Mouse (Mus musculus): ENCODE data around the gene Trappc2.

Trappc2 gene

GRCm38 (mm10) chrX:166440036-166440615 is at the start of gene Trappc2:
Gene Trappc2 (plus strand): TSS chrX:166440574.
- no peak for DNase-seq

GRCm38 (mm10) chrX:166393753-166394152 is 46.6 kb upstream of the Trappc2 start:
- DNase-seq = peak; percentile 5

- no peak for DNase-seq
Measured at GRCm38 (mm10) chrX:166407865-166408264, 32.5 kb upstream of the Trappc2 start.

DNA sequence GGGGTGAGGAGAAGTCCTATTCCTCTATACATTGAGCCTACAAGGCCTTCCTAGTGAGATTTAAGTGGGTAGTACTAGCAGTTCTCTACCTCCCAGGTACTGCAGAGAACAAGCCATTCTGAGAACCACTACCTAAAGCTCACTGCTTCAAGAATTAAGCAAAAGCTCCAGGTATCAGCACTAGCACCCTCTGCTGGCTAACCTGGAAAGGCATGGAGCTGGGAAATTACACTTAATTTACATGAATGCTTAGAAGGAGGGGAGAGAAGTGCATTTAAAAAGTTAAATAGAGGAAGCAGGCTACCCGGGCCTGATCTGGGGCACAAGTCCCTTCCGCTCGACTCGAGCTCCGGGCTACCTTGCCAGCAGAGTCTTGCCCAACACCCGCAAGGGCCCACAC is 24.2 kb upstream of the Trappc2 start:
- peak; percentile 20 for DNase-seq

DNA sequence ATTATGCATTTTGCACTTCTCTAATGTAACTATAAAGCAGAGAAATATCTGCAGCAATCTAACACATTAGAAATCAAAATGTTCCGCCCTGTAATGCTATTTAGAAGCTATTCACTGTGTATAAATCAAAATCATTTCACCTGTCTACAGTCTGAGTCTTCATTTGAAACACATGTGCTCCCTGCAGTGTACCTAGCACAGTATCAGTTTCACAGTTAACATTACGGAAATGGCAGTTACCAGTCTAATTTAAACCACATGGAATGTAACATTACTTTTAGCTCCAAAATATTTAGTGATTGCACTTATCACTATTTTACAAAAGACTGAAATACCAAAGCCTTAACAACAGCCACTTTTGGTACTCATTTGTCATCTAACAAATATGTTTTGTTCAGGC is 5.6 kb upstream of the Trappc2 start:
- DNase-seq = no peak

DNA sequence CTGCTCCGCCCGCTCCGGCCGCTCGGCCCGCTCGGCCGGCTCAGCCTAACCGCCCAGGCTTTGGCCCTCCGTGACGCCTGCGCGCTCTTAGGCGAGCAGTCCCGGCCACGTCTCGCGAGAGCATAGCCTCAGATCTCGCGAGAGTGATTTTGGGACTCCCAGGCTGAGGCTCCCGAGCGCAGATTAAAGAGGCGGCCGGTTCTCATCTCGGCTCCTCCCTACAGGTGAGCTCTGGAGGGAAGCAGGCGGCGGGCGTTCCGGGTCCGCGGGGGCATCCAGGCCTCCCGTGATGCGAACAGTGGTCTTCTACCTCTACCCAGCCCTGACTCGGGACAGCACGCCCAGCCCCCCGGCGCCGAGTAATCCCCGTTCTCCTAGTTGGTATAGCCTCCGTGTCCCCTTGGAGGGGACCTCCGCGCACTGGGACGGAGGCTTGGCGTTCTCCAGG is 266 bp downstream of the Trappc2 start, which contains the start of gene Ofd1:
Gene Ofd1, minus strand, starts transcription at position 89 of the 448 bp plus-strand sequence.
- peak; percentile 91 for DNase-seq

- DNase-seq = no peak
Measured at GRCm38 (mm10) chrX:166444552-166444951, 4.2 kb downstream of the Trappc2 start.

- no peak for DNase-seq
Measured at GRCm38 (mm10) chrX:166453532-166453931, 13.2 kb downstream of the Trappc2 start.

DNA sequence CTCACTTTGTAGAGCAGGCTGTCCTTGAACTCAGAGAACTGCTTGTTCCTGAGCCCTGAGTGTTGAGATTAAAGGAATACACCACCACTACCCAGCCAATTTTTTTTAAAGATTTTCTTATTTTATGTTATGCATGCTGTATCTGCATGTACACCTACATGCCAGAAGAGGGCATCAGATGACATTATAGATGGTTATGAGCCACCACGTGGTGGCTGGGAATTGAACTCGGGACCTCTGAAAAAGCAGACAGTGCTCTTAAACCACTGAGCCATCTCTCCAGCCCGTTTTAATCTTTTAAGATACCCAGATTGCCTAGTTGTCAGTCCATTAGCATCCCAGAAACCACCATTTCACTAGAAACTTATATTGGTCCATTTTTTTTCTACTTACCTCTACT is 14.0 kb downstream of the Trappc2 start:
- DNase-seq = no peak

DNA sequence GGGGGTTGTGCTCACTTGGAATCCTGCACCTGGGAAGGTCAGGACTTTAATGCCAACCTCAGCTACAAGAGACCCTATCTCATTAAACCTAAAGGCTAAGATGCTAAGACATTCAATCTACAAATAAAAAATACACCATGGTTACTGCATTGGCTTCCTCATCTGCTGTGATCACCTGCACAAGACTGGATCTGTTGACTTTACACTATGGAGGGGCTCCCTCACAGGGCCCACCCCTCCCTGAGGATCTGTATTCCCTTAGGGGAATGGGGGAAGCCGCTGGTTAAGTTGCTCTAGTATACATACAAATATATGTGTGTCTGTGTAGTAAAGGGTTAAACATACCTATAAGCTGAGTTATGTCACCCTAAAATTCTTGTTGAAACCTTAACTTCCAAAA is 15.2 kb downstream of the Trappc2 start:
- DNase-seq = no peak

GRCm38 (mm10) chrX:166468321-166468720 is 27.9 kb downstream of the Trappc2 start:
- DNase-seq = no peak

DNA sequence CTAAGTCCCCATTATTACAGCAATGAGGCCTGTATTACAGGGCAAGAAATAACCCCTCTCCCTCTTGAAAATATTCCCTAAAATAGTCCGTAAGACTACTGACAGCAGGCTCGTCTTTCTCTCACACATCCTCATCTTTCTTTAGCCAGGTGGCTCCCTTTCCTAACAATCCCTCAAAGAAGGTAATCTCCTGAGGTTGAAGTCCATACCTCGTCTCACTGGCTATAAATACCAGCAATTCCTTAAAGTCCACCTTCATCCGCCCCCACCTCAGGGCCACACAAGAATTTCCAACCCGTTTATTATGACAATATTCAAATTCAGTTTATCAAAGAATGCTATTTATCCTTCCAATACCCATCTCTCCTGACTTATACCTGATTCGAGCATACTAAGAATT is 32.2 kb downstream of the Trappc2 start:
- DNase-seq = no peak

DNA sequence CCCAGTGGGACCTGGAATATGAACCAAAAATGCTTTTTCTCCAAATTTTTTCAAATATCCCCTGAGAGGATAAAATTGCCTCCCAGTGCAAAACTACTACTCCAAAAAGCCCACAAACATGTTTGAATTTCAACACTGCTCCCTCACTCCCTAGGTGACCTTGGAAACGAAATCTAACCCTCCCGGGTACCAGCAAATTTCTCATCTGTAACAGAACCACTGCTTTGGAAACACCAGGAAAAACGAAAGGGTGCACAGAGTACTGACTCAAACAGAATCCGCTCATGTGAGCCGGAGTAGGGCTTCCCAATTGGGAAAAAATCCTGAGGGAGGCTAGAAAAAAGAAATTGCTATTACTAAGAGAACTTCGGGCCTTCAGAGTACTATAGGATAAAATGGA is 37.0 kb downstream of the Trappc2 start:
- DNase-seq = peak; percentile 22

GRCm38 (mm10) chrX:166478631-166479364 is 38.4 kb downstream of the Trappc2 start:
- peak; percentile 48 for DNase-seq

GRCm38 (mm10) chrX:166479365-166479983 is 39.1 kb downstream of the Trappc2 start, which contains the start of gene Rab9:
Gene Rab9 (minus strand): TSS chrX:166479867.
- DNase-seq = peak; percentile 95

GRCm38 (mm10) chrX:166495052-166495451 is 54.7 kb downstream of the Trappc2 start:
- DNase-seq = no peak

- DNase-seq = no peak
Measured at GRCm38 (mm10) chrX:166497771-166498170, 57.4 kb downstream of the Trappc2 start.

DNA sequence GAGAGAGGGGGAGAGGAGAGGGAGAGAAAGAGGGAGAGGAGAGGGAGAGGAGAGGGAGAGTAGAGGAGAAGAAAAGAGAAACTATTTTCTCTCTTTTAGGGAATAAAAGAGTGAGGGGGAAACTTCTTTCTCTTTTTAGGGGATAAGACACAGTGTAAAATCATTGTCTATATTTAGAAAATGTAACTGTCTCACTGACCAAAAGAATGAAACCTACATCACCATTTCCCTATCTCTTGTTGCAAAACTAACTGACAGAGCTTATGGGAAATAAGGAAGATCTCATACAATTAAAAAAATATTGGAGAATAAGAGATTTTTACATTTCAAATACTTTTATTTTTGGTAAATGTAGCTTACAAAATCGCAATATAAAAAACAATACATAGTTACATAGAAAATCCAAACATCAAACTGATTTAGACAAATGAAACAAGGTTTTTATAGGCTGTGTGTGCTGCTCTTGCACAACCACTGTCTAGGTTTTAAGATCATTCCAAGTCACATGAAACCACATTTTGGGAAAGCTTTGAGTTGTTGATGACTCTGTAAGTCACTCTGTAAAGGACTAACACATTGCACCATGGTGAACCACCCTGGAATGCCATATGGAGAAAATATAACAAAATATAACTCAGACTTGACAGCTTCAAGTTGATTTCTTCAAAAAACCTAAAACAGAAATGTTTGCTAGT is 59.3 kb downstream of the Trappc2 start:
- no peak for DNase-seq
